Mouse (Mus musculus): Measurements from ENCODE around the gene Nos3.

GRCm38 (mm10) chr5:24385374-24385773 lies 20.8 kb downstream of the Nos3 start:
- no peak for TF ChIP-seq CTCF (IDR thresholded peaks at IDR 0.05; ENCODE audit: low read depth)
- TF ChIP-seq EP300 (IDR thresholded peaks at IDR 0.05; ENCODE audit: low read depth), result no peak

Data from liver, postnatal 0 days (tissue).